Mouse (Mus musculus) forebrain, postnatal 0 days (tissue): ENCODE results near the gene Lhb. TPM values are rescaled to one million over a fixed set of nuclear protein-coding genes. Genes with fewer than 3 reads are reported as not detected.
A peak's percentile ranks its signal among the peaks of the same experiment; 100 is the strongest.
"Not testable (repeated sequence)": the region's sequence is repeated elsewhere in the genome, so short reads cannot be mapped to it uniquely, and the experiment has no call there.

ENCODE experiments used
- ATAC-seq: fragments of 200-750 bp; cut with Nextera tagmentation; 2 replicates; pipeline ENCODE4 v1.8.0; 2017; ENCODE audit warnings: mild to moderate bottlenecking, moderate library complexity
- DNase-seq: peaks from one replicate; pipeline ENCODE4 v3.0.0-alpha.2; 2015
- H3K27ac ChIP-seq: fragments of 300-500 bp; sonication (generic); 2 replicates; pipeline ENCODE4 v1.5.1; 2014; ENCODE audit warnings: low read depth, mild to moderate bottlenecking, antibody characterized with exemption, low read length, moderate library complexity, mixed read lengths
- H3K27me3 ChIP-seq: fragments of 300-500 bp; sonication (generic); 2 replicates; pipeline ENCODE4 v1.6.1; 2014; ENCODE audit warnings: mild to moderate bottlenecking, low read length, mixed read lengths; ENCODE audit not compliant: insufficient read depth
- H3K36me3 ChIP-seq: fragments of 300-500 bp; sonication (generic); 2 replicates; pipeline ENCODE4 v1.6.1; 2014; ENCODE audit warnings: mild to moderate bottlenecking, moderate library complexity; ENCODE audit not compliant: insufficient read depth
- H3K4me1 ChIP-seq: fragments of 300-500 bp; sonication (generic); 2 replicates; pipeline ENCODE4 v1.6.1; 2014; ENCODE audit warnings: antibody characterized with exemption; ENCODE audit not compliant: insufficient read depth
- H3K4me2 ChIP-seq: fragments of 300-500 bp; sonication (generic); 2 replicates; pipeline ENCODE4 v1.6.1; 2014; ENCODE audit warnings: low read depth, mild to moderate bottlenecking, moderate library complexity
- H3K4me3 ChIP-seq: fragments of 300-500 bp; sonication (generic); 2 replicates; pipeline ENCODE4 v1.5.1; 2014; ENCODE audit warnings: low read depth, low read length, mixed read lengths
- H3K9ac ChIP-seq: fragments of 300-500 bp; sonication (generic); 2 replicates; pipeline ENCODE4 v1.6.1; 2014; ENCODE audit warnings: mild to moderate bottlenecking
- H3K9me3 ChIP-seq: fragments of 300-500 bp; sonication (generic); 2 replicates; pipeline ENCODE4 v1.6.1; 2016; ENCODE audit warnings: low read length
- CTCF ChIP-seq: sonication (generic); IDR thresholded peaks from 2 replicates; pipeline ENCODE4 v1.5.1; 2016; ENCODE audit warnings: antibody characterized with exemption, control low read depth, low read depth
- WGBS: fragments of 180-500 bp; shearing (Covaris S2); extraction: QIAGEN DNeasy Blood & Tissue Kit; methylation state at CpG from one replicate; pipeline ENCODE4 v1.1.7; 2014; 5-methylcytosine and 5-hydroxymethylcytosine counted together
- polyA plus RNA-seq: library from polyadenylated mRNA; unstranded; fragments of >200 nt; fragmentation: Nextera tagmentation; extraction: Ambion mirVana; gene quantifications from 2 replicates; pipeline ENCODE4 v1.2.1, GENCODE M21; 2015
- total RNA-seq: library from RNA; depleted of rRNA; stranded (reverse); fragments of >200 nt; gene quantifications from 2 replicates; pipeline ENCODE4 v1.2.3, GENCODE M21; 2014

Gene Lhb
- total and polyA plus RNA-seq, 2 experiments from 2014 or later, result 0.43 to 1.0 TPM

GRCm38 (mm10) chr7:45396337-45396775 is 24.3 kb upstream of the Lhb start:
- H3K9ac ChIP-seq, H3K9me3 ChIP-seq, H3K27me3 ChIP-seq, DNase-seq: not testable (repeated sequence)
- 3% methylated on average over 3 of the region's 3 CpGs for WGBS
- Histone ChIP-seq H3K4me3 (peak overlapping the region; percentile 90), H3K4me1 (peaks cover 14% of the 10 kb centered on the region), H3K36me3 (peaks cover 11% of the 10 kb centered on the region), H3K4me2 (peak overlapping the region; percentile 55), H3K27ac (peak overlapping the region; percentile 81)
- ATAC-seq, result peak; percentile 59
- TF ChIP-seq CTCF, result peak; percentile 41

- H3K4me3 ChIP-seq, result no peak overlapping the region
- DNase-seq, result no peak
- 72% methylated on average over 2 of the region's 2 CpGs for WGBS
- H3K9me3 ChIP-seq, result no peaks in the 10 kb centered on the region
- no peak overlapping the region for H3K4me2 ChIP-seq
- no peak for ATAC-seq
- TF ChIP-seq CTCF, result no peak
- peaks cover 7% of the 10 kb centered on the region for H3K36me3 ChIP-seq
- no peak overlapping the region for H3K27ac ChIP-seq
- H3K27me3 ChIP-seq, result no peaks in the 10 kb centered on the region
- H3K4me1 ChIP-seq, result peaks cover 14% of the 10 kb centered on the region
- H3K9ac ChIP-seq, result no peak overlapping the region
These were observed 23.8 kb upstream of the Lhb start for GRCm38 (mm10) chr7:45396787-45397186.

- Histone ChIP-seq H3K4me2 (no peak overlapping the region), H3K9ac (no peak overlapping the region), H3K4me1 (no peaks in the 10 kb centered on the region), H3K36me3 (no peaks in the 10 kb centered on the region), H3K9me3 (no peaks in the 10 kb centered on the region), H3K4me3 (no peak overlapping the region), H3K27ac (no peak overlapping the region), H3K27me3 (peaks cover 18% of the 10 kb centered on the region)
- TF ChIP-seq CTCF, result no peak
- no peak for ATAC-seq
- DNase-seq, result no peak
- 71% methylated on average over 10 of the region's 10 CpGs for WGBS
These were observed 19.0 kb upstream of the Lhb start for GRCm38 (mm10) chr7:45401521-45402085.

- WGBS, result 45% methylated on average over 6 of the region's 6 CpGs
These were observed 16.9 kb upstream of the Lhb start for GRCm38 (mm10) chr7:45403532-45404261.

GRCm38 (mm10) chr7:45405091-45406075 is 15.2 kb upstream of the Lhb start, which contains the start of gene Kcna7:
Kcna7 (plus strand) TSS chr7:45405653.
- Histone ChIP-seq H3K4me2 (peak within 1 kb of the TSS; percentile 45), H3K4me3 (peak within 1 kb of the TSS; percentile 28), H3K36me3 (no peaks in the 10 kb centered on the region), H3K9ac (0 out of 2 replicates have a peak within 1 kb of the TSS, but pooled peaks have one; percentile 14), H3K4me1 (no peaks in the 10 kb centered on the region), H3K27ac (no peak within 1 kb of the TSS), H3K9me3 (no peaks in the 10 kb centered on the region), H3K27me3 (peaks cover 46% of the 10 kb centered on the region)
- no peak for ATAC-seq
- WGBS, result 14% methylated on average over 28 of the region's 28 CpGs
- TF ChIP-seq CTCF, result peak; percentile 81
- DNase-seq, result peak; percentile 54

More at GRCm38 (mm10) chr7:45403532-45404261, 16.9 kb upstream of the Lhb start:
- no peak for ATAC-seq
- Histone ChIP-seq H3K27ac (no peak overlapping the region), H3K9me3 (no peaks in the 10 kb centered on the region), H3K27me3 (peaks cover 39% of the 10 kb centered on the region), H3K9ac (no peak overlapping the region), H3K4me3 (no peak overlapping the region), H3K36me3 (no peaks in the 10 kb centered on the region), H3K4me1 (no peaks in the 10 kb centered on the region), H3K4me2 (no peak overlapping the region)
- DNase-seq, result peak; percentile 66
- TF ChIP-seq CTCF, result peak; percentile 66
